Mouse (Mus musculus) megakaryocyte, adult 5-6 weeks (primary cell): ENCODE measurements at regions not wholly inside any gene's neighbourhood (a gene's known extent, or its start where the extent isn't known, plus 50 kb on each side); places are given as distances from the start of the nearest gene placed in this dataset.

Experiments used
- ATAC-seq: 2 replicates; pipeline ENCODE4 v1.8.0; 2016; ENCODE audit warnings: mild to moderate bottlenecking, inconsistent platforms; ENCODE audit not compliant: poor library complexity, severe bottlenecking

DNA sequence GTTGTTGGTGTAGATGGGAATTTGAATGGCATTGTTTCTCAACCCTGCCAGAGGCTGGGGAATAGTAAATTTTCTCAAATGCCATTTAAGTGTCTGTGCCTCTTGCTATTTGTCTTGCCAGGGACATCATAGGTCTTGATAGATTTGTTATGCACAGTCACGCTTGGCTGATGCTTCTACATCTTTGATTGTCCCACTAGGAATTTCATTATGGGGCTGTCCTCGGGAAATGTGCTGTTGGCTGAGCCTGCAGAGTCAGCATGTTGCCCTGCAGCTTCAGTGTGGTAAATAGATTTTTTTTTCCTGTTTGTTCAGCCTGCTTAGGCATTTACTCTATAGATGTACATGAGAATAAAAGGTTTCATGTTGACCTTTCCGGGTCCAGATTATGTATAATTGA is 354.9 kb upstream of the Fam98a start:
- no peak for ATAC-seq

- no peak for ATAC-seq
These were observed 343.7 kb upstream of the Fam98a start for GRCm38 (mm10) chr17:75895436-75895835.

- ATAC-seq: no peak
These were observed 343.2 kb upstream of the Fam98a start for GRCm38 (mm10) chr17:75894934-75895333.

DNA sequence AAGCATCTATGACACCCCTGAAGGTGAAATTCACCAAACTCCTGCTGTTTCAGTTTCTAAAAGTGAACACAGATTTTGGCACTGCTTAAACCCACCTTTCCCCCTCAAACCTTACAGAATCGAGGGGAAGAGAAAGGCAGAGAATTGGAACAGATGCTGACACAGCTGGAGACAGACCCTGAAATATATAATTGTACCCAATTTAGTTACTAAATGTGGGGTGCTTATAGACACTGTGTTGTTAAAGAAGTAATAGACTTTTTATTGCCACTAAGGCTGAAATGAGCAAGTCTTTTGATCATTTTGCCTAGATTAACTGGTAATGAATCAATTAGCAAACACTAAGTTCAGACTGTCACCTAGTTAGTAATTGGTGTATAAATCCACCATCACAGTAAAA is 341.8 kb upstream of the Fam98a start:
- no peak for ATAC-seq

DNA sequence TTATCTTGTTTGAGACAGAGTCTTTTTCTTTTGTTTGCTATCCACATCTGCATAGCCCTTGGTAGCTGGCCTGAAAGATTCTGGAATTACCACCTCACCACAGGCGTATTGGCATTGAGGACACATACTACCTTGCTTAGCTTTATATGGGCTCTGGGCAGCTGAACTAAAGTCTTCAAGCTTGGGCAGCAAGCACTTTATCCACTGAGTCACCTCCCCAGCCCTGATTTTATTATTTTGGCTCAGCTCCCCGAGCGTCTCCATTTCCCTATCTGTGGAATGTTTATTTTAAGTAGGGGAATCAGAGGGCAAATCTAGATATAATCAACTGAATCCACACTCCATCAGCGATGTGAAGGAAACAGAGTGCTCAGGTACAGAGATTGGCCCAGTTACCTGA is 340.4 kb upstream of the Fam98a start:
- no peak for ATAC-seq

DNA sequence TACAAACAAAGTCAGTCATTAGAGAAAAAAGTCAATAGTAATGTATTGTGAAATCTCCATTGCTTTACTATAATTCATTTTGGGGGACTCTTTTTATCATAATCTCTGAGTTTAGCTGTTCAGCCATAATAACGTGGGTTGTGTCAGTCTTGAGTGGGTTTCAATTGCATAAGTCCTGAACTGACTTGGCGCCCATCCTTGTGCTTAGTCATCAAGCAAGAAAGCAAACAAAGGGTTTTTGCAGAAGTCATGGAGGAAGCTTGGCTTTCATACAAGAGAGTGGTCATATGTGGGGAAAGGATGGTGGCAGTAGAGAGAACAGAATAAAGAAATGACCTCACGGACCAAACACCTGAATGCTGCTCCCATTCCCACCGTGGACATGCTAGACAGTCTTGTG is 339.8 kb upstream of the Fam98a start:
- no peak for ATAC-seq

DNA sequence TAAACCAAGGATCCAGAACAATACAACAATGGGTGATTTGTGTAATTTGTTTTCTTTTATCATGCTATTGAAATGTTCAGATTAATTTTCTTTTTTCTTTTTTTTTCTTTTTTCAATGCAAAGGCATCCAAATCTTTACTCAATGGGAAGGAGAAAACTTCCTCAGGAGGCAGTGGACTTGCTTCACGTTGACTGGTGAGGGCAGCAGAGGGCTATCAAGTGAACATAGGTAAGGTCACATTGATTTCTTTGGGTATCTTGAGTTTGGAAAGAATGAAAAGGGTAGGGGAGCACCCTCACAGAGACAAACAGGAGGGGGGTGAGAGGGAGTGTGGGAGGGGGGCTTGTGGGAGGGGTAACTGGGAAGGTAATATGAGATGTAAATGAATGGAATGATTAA is 326.1 kb upstream of the Fam98a start:
- no peak for ATAC-seq

DNA sequence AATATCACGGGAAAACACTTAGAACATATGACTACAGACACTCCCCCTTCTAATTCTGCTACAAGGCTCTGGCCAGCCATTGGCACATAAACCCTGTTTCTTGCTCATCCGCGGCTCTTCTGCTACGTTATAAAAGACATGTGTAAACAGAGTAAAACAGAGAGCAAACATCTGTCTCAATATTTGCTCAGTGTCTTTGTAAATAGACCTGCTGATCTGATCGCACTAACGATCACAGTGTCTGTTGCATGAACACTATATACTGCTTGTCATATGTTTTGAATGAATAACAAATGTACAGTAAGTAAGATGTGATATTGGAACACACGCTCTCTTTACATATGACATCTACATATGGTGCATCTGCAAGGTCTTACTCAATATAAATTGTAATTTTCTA is 325.1 kb upstream of the Fam98a start:
- ATAC-seq: no peak

GRCm38 (mm10) chr17:75874535-75874934 is 322.8 kb upstream of the Fam98a start:
- ATAC-seq: no peak

GRCm38 (mm10) chr17:75870492-75870891 is 318.7 kb upstream of the Fam98a start:
- no peak for ATAC-seq

GRCm38 (mm10) chr17:75857015-75857414 is 305.3 kb upstream of the Fam98a start:
- no peak for ATAC-seq

GRCm38 (mm10) chr17:75815997-75816626 is 264.4 kb upstream of the Fam98a start:
- no peak for ATAC-seq

DNA sequence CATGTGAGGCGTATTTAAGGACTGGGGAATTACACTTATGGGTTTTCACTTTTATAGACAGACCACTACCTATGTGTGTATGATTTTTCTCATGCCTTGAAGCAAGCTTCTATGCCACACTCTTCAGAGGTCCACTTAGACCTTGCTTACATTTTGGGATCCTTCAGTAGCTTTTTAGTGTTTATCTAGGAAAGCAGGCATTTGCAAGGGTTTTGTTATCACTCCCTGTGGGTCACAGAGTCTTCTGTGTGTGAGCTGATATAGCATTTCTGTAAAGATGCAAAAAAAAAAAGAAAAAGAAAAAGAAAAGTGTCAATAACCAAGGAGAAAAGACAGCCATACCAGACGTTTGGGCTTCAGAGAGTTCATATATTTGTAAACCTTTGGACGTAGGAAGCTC is 260.4 kb upstream of the Fam98a start:
- ATAC-seq: no peak

DNA sequence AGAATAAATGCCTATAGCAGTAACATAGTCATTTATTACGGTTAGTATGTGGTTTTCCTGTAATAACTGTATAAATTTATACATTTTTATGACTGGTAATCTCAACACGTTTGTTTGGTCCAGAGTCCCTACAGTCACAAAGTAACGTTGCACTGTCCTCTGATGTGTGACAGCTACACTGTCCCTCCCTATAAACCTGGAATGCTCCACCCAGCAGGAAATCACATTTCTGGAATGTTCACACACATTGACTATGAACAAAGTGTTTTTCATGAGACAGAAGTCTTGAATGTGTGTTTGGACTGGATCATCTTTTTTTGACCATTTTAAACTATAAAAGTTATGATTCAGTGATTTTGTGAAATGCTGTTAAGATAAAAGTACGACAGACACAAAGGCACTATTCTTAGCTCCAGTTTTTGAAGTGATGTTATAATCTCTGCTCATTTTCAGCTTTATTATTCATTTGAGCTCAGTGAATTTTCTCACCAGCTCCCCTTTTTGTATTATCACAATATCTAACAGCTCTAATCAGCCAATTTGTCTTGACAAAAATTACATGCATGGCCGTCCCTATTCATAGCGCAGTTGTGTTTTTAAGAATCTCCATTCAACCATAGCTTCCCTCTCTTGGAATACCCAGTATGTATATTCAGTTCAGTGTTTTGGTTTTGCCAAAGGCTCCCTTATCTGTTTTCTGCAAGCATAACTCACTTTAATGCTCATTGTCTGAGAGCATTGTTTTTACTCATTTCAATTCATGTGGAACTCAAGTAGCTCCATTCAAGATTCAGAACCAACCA is 257.0 kb upstream of the Fam98a start:
- ATAC-seq: no peak

- no peak for ATAC-seq
These were observed 256.3 kb upstream of the Fam98a start for GRCm38 (mm10) chr17:75808025-75808424.

DNA sequence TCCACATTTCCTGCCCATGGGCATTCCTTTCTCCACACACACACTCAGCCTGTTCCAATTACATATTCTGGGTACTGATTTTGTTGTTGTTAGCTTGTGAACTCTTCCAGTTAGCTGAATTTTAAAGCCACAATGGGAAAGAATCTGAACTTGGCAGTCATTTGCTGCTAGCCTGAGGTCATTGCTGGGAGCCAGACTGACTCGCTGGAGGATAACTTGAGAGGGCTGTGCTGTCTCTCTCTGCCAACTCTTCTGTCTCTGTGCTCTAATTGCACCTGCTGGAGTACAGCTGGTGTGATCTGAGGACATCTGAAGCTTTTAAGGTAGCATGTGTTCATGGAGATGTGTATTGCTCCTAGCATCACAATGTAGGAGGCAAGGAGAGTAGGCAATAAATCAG is 252.6 kb upstream of the Fam98a start:
- no peak for ATAC-seq

DNA sequence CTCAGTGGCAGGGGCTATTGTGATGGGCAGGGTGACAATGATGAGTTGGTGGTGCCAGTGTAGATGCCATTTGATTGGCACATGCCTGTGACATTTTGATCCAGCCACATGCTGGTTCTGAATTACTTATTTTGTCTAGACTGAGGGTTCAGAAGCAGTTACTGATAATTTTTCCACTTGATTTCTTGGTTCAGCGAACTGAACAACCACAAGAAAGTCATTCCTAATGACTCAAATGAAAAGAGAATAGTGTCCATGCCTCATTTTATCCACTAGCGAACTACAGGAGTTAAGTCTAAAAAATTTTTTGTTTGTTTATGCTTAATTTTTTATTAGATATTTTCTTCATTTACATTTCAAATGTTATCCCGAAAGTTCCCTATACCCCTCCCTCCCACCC is 244.6 kb upstream of the Fam98a start:
- ATAC-seq: no peak

GRCm38 (mm10) chr17:75795772-75796171 is 244.0 kb upstream of the Fam98a start:
- ATAC-seq: no peak

- ATAC-seq: no peak
These were observed 228.0 kb upstream of the Fam98a start for GRCm38 (mm10) chr17:75779770-75780169.

DNA sequence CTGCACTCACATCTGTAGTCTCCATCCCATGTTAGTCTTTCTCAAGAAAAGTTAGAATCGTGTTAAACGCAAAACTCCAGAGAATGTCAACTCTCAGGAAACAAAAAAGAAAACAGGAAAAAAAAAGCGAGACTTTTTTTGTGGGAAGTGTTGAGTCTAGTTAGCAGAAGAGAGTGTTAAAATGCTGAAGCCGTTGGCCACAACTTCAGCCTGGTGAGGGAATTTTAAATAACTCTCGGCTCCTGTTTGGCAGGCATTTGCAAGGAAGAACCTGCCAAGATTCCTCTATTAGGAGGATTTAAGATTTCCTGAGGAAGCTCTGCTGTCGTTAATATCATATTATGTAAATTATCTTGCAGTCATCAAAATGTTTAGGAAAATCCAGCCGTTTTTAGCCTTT is 224.9 kb upstream of the Fam98a start:
- ATAC-seq: no peak

DNA sequence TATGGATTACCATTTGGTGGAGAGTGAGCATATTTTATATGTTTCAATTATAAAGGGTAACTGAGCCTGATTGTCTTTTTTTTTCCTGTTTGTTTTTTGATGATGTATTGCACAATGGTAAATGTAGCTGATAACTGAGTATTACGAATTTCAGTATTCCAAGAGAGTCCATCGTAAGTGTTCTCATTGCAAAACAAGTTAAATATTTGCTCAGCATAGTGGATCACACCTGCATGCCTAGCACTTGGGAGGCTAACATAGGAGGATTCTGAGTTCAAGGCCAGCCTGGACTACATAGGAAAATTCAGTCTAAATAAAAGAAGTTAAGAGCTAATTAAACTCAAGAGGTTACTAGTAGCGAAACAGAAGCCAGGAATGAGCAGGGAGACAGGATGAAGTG is 223.8 kb upstream of the Fam98a start:
- ATAC-seq: no peak

DNA sequence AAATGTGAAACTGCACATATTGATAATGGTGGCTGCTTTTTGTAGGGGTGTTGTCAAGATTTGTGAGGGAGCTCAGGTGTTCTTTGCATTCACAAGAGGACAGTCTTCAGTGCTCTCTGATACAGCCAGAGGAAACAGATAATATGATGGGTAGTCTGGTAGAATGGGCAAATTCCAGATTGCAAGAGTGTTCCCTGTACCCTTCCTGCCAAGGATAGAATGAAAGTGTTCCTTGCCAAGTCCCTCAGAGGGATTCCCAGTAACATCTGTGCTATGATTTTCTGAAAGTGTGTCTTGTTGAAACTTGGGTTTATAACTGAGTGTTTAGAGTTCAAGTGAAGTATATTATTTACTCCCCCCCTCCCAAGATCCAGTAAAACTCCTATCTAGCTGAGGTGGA is 221.1 kb upstream of the Fam98a start:
- ATAC-seq: no peak

GRCm38 (mm10) chr17:75768654-75769053 is 216.9 kb upstream of the Fam98a start:
- ATAC-seq: no peak
